Comparison of ENCODE assay signal across 24 mouse cellular contexts in the genomic region with DNA sequence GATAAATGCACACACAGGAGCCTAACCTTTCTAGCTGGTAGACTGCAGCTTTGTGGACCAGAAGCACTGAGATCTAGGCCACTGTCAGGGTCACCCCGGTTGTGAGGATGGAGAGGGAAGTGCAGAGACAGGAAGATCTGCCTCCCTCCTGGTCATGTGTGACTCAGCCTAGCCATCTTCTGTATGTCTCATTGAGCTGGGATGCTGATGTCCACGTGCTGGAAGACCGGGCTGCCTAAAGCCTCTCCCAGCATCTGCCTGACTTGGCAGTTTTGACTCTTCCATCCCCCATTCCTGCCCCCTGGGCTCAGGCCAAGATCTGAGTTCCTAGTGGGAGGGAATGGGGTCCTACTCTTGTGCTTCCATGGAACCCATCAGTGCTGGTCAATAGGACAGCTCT.
"Had no signal": no experiment of that assay in that cellular context is flagged by ENCODE, and none has a peak within 500 bp of the region (broad histone marks: within the 10 kb centered on the region; RNA-seq: fewer than 3 reads in every experiment).

No protein-coding gene starts in this region.

- H3K4me3 ChIP-seq: gastrocnemius, adult 2 months; heart, embryonic 10.5 days; heart, embryonic 12.5 days; hindbrain, embryonic 10.5 days; hindbrain, embryonic 12.5 days; intestine, embryonic 15.5 days; layer of hippocampus, adult 2 months; left cerebral cortex, adult 2 months; limb, embryonic 10.5 days; limb, embryonic 12.5 days; liver, embryonic 12.5 days had no signal

- H3K27ac ChIP-seq: gastrocnemius, adult 2 months; heart, embryonic 10.5 days; hindbrain, embryonic 10.5 days; hindbrain, embryonic 12.5 days; intestine, embryonic 15.5 days; layer of hippocampus, adult 2 months; left cerebral cortex, adult 2 months; limb, embryonic 10.5 days; limb, embryonic 12.5 days; liver, embryonic 12.5 days had no signal

- ATAC-seq: hindbrain, embryonic 16.5 days; inflammation-experienced regulatory T-cells, adult 6 months; intestine, embryonic 15.5 days; intestine, postnatal 0 days; liver, embryonic 12.5 days had no signal

- H3K36me3 ChIP-seq: heart, embryonic 10.5 days; heart, embryonic 12.5 days; hindbrain, embryonic 10.5 days; hindbrain, embryonic 12.5 days; intestine, embryonic 15.5 days; limb, embryonic 10.5 days; limb, embryonic 12.5 days; liver, embryonic 12.5 days had no signal

- H3K9me3 ChIP-seq: heart, embryonic 10.5 days; heart, embryonic 12.5 days; hindbrain, embryonic 10.5 days; hindbrain, embryonic 12.5 days; intestine, embryonic 15.5 days; limb, embryonic 10.5 days; limb, embryonic 12.5 days; liver, embryonic 12.5 days had no signal

- H3K9ac ChIP-seq: heart, embryonic 12.5 days; hindbrain, embryonic 12.5 days; hindbrain, embryonic 14.5 days; intestine, embryonic 15.5 days; limb, embryonic 12.5 days; liver, embryonic 12.5 days had no signal

- H3K4me2 ChIP-seq: heart, embryonic 12.5 days; hindbrain, embryonic 12.5 days; hindbrain, embryonic 14.5 days; intestine, embryonic 15.5 days; limb, embryonic 12.5 days; liver, embryonic 12.5 days had no signal

- H3K4me1 ChIP-seq: liver, embryonic 12.5 days had no signal

- H3K27me3 ChIP-seq: intestine, embryonic 15.5 days had no signal

- DNase-seq: gastrocnemius, adult 2 months; gastrocnemius, postnatal 10 days; gastrocnemius, postnatal 25 days; heart, adult 18-20 months; heart, postnatal 10 days; heart, postnatal 4 days; kidney, adult 18-20 months; kidney, adult 8-10 months; kidney, postnatal 10 days; kidney, postnatal 4 days had no signal
